Mouse (Mus musculus) embryonic facial prominence, embryonic 14.5 days (tissue): Measurements from ENCODE around the gene Mob4. TPM values are rescaled to one million over a fixed set of nuclear protein-coding genes. Genes with fewer than 3 reads are reported as not detected.
A peak's percentile ranks its signal among the peaks of the same experiment; 100 is the strongest.

ENCODE experiments used
- ATAC-seq: fragments of 200-750 bp; cut with Nextera tagmentation; 2 replicates; pipeline ENCODE4 v1.8.0; 2017; ENCODE audit warnings: low read depth, moderate number of reproducible peaks, moderate TSS enrichment
- DNase-seq: peaks from one replicate; pipeline ENCODE4 v3.0.0-alpha.2; 2015; ENCODE audit warnings: low spot score
- H3K27ac ChIP-seq: fragments of 300-500 bp; sonication (generic); replicated peaks from 2 replicates; pipeline ENCODE4 v1.5.1; 2014; ENCODE audit warnings: low read depth, mild to moderate bottlenecking, low read length, moderate library complexity
- H3K27me3 ChIP-seq: fragments of 300-500 bp; sonication (generic); replicated peaks from 2 replicates; pipeline ENCODE4 v1.6.1; 2014; ENCODE audit warnings: low read length; ENCODE audit not compliant: control insufficient read depth, insufficient read depth
- H3K36me3 ChIP-seq: fragments of 300-500 bp; sonication (generic); 2 replicates; pipeline ENCODE4 v1.6.1; 2014; ENCODE audit warnings: low read length, mixed read lengths; ENCODE audit not compliant: control insufficient read depth, insufficient read depth
- H3K4me1 ChIP-seq: fragments of 300-500 bp; sonication (generic); 2 replicates; pipeline ENCODE4 v1.6.1; 2014; ENCODE audit warnings: antibody characterized with exemption, low read length; ENCODE audit not compliant: control insufficient read depth, insufficient read depth
- H3K4me2 ChIP-seq: fragments of 300-500 bp; sonication (generic); 2 replicates; pipeline ENCODE4 v1.6.1; 2014; ENCODE audit warnings: low read depth, mild to moderate bottlenecking, low read length, moderate library complexity, mixed read lengths
- H3K4me3 ChIP-seq: fragments of 300-500 bp; sonication (generic); 2 replicates; pipeline ENCODE4 v1.5.1; 2014; ENCODE audit warnings: low read depth, mild to moderate bottlenecking, low read length
- H3K9ac ChIP-seq: fragments of 300-500 bp; sonication (generic); 2 replicates; pipeline ENCODE4 v1.6.1; 2014; ENCODE audit warnings: low read depth, mild to moderate bottlenecking, low read length, moderate library complexity, mixed read lengths
- H3K9me3 ChIP-seq: fragments of 300-500 bp; sonication (generic); 2 replicates; pipeline ENCODE4 v1.6.1; 2016; ENCODE audit warnings: low read length; ENCODE audit not compliant: control insufficient read depth
- WGBS: fragments of 180-500 bp; shearing (Covaris S2); extraction: QIAGEN DNeasy Blood & Tissue Kit; methylation state at CpG from one replicate; pipeline ENCODE4 v1.1.7; 2014; 5-methylcytosine and 5-hydroxymethylcytosine counted together
- polyA plus RNA-seq: library from polyadenylated mRNA; unstranded; fragments of >200 nt; fragmentation: Nextera tagmentation; extraction: Ambion mirVana; gene quantifications from 2 replicates; pipeline ENCODE4 v1.2.1, GENCODE M21; 2014

Gene Mob4
- polyA plus RNA-seq, 1 experiment from 2014 or later, result 122 TPM

DNA sequence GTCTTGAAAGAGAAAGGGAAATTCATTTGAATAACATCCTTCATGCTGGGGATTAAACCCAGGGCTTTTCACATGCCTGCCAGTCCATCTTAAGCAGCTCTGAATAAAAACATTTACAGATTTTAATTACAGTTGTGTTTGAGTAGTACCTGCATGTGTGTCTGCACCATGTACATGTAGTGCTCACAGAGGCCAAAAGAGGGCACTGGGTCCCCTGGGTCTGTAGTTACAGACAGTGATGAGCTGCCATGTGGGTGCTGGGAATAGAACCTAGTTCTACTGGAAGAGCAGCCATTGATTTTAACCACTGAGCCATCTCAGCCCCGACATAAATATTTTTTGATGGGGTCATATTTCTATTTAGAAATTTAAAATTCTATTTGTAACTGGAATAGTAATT lies 4.8 kb downstream of the Mob4 start:
- Histone ChIP-seq H3K9ac (no peak overlapping the region), H3K4me2 (no peak overlapping the region), H3K4me1 (peaks cover 14% of the 10 kb centered on the region), H3K4me3 (no peak overlapping the region), H3K9me3 (no peaks in the 10 kb centered on the region), H3K36me3 (peaks cover 27% of the 10 kb centered on the region), H3K27me3 (no peaks in the 10 kb centered on the region), H3K27ac (no peak overlapping the region)
- DNase-seq, result no peak
- WGBS, result 95% methylated on average over 1 of the region's 1 CpGs
- no peak for ATAC-seq

DNA sequence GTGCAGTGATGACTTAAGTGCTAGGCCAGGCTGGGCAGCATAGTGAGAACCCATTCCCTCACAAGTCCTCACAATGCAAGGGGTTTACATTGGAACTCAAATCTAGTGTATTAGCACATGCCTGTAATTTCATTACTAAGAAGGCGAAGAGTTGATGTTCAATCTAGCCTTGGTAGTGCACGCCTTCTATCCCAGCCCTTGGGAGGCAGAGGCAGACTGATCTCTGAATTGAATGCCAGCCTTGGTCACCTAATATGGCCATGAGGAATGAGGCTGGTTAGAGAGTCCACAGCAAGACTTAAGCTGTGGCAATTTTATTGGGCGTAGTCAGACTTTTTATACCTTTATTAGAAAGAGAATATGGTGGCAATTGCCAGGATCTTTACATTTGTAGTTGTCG lies 13.3 kb downstream of the Mob4 start:
- Histone ChIP-seq H3K27me3 (no peaks in the 10 kb centered on the region), H3K36me3 (peaks cover 59% of the 10 kb centered on the region), H3K4me1 (no peaks in the 10 kb centered on the region), H3K9ac (no peak overlapping the region), H3K9me3 (0 out of 2 replicates have a peak, but pooled peaks cover 3% of the 10 kb centered on the region), H3K4me2 (no peak overlapping the region), H3K4me3 (no peak overlapping the region), H3K27ac (no peak overlapping the region)
- DNase-seq (no peak), ATAC-seq (no peak)
- WGBS, result 92% methylated on average over 4 of the region's 4 CpGs

GRCm38 (mm10) chr1:55145556-55145955 lies 14.5 kb downstream of the Mob4 start:
- no peak for ATAC-seq
- DNase-seq, result no peak

GRCm38 (mm10) chr1:55157329-55157728 lies 26.3 kb downstream of the Mob4 start:
- Histone ChIP-seq H3K27me3 (no peaks in the 10 kb centered on the region), H3K9ac (no peak overlapping the region), H3K4me2 (no peak overlapping the region), H3K9me3 (no peaks in the 10 kb centered on the region), H3K27ac (no peak overlapping the region), H3K4me3 (no peak overlapping the region), H3K36me3 (peaks cover 50% of the 10 kb centered on the region), H3K4me1 (no peaks in the 10 kb centered on the region)
- DNase-seq (no peak), ATAC-seq (no peak)
- WGBS, result 96% methylated on average over 4 of the region's 4 CpGs

More at GRCm38 (mm10) chr1:55145556-55145955, 14.5 kb downstream of the Mob4 start:
- Histone ChIP-seq H3K4me3 (no peak overlapping the region), H3K4me1 (no peaks in the 10 kb centered on the region), H3K27ac (no peak overlapping the region), H3K9ac (no peak overlapping the region), H3K9me3 (0 out of 2 replicates have a peak, but pooled peaks cover 3% of the 10 kb centered on the region), H3K27me3 (no peaks in the 10 kb centered on the region), H3K36me3 (peaks cover 58% of the 10 kb centered on the region), H3K4me2 (no peak overlapping the region)
- WGBS, result 97% methylated on average over 7 of the region's 7 CpGs

GRCm38 (mm10) chr1:55158211-55158610 lies 27.2 kb downstream of the Mob4 start:
- WGBS, result 89% methylated on average over 3 of the region's 3 CpGs

DNA sequence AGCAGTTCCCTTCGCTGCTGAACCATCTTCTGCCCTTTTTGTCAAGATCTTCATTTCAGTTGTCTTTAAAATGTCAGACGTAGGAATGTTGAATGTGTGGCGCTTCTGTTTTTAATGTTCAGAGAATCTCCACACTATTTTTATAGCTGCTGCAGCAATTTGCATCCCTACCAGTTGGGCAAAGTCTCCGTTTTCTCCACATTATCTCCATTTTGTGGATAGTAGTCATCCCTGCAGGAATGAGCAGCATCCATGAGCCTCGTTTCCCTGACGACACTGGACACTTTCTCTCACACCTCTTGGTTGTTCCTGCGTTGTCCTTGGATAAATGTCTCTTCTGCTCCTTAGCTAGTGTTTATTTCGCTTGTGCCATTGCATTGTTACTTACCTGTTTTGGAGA lies 27.8 kb downstream of the Mob4 start:
- H3K4me1 ChIP-seq, result no peaks in the 10 kb centered on the region
- no peaks in the 10 kb centered on the region for H3K27me3 ChIP-seq
- ATAC-seq (no peak), DNase-seq (no peak)
- 93% methylated on average over 8 of the region's 8 CpGs for WGBS
- no peaks in the 10 kb centered on the region for H3K9me3 ChIP-seq
- no peak overlapping the region for H3K9ac ChIP-seq
- no peak overlapping the region for H3K4me2 ChIP-seq
- H3K4me3 ChIP-seq, result no peak overlapping the region
- no peak overlapping the region for H3K27ac ChIP-seq
- peaks cover 40% of the 10 kb centered on the region for H3K36me3 ChIP-seq

More at GRCm38 (mm10) chr1:55158211-55158610, 27.2 kb downstream of the Mob4 start:
- Histone ChIP-seq H3K27me3 (no peaks in the 10 kb centered on the region), H3K27ac (no peak overlapping the region), H3K9ac (no peak overlapping the region), H3K9me3 (no peaks in the 10 kb centered on the region), H3K36me3 (peaks cover 42% of the 10 kb centered on the region), H3K4me2 (no peak overlapping the region), H3K4me1 (no peaks in the 10 kb centered on the region), H3K4me3 (no peak overlapping the region)
- DNase-seq (no peak), ATAC-seq (no peak)

GRCm38 (mm10) chr1:55160218-55160617 lies 29.2 kb downstream of the Mob4 start:
- WGBS, result 93% methylated on average over 3 of the region's 3 CpGs
- Histone ChIP-seq H3K9ac (no peak overlapping the region), H3K9me3 (no peaks in the 10 kb centered on the region), H3K4me3 (no peak overlapping the region), H3K27ac (no peak overlapping the region), H3K4me1 (no peaks in the 10 kb centered on the region), H3K36me3 (peaks cover 28% of the 10 kb centered on the region), H3K4me2 (no peak overlapping the region), H3K27me3 (no peaks in the 10 kb centered on the region)
- no peak for DNase-seq
- ATAC-seq, result no peak

GRCm38 (mm10) chr1:55160831-55161638 lies 30.0 kb downstream of the Mob4 start:
- Histone ChIP-seq H3K27ac (no peak overlapping the region), H3K4me1 (no peaks in the 10 kb centered on the region), H3K36me3 (peaks cover 20% of the 10 kb centered on the region), H3K9me3 (no peaks in the 10 kb centered on the region), H3K4me3 (no peak overlapping the region), H3K9ac (no peak overlapping the region), H3K27me3 (no peaks in the 10 kb centered on the region), H3K4me2 (no peak overlapping the region)
- ATAC-seq (peak; percentile 54), DNase-seq (peak; percentile 62)
- WGBS, result 83% methylated on average over 17 of the region's 17 CpGs

DNA sequence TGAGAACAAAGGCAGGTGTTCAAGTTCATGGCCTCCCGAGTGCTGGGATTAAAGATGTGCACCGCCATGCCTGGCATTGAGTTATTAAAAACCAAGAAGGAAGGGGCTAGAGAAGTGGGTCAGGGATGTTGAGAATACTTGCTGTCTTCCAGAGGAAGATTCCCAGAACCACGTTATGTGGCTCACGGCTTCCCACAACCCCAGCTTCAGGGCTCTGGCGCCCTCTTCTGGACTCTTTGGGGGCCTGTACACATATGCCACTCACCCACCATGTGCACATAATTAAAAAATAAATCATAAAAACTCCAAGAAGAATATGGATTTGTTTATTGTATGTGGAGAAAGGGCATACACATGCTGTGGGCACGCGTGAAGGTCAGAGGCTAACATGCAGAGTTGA lies 30.9 kb downstream of the Mob4 start:
- H3K27ac ChIP-seq, result no peak overlapping the region; the same call in 1 of the 2 replicates
- H3K4me3 ChIP-seq, result no peak overlapping the region
- WGBS, result 69% methylated on average over 7 of the region's 7 CpGs
- H3K4me2 ChIP-seq, result no peak overlapping the region
- H3K36me3 ChIP-seq, result peaks cover 11% of the 10 kb centered on the region
- H3K9ac ChIP-seq, result no peak overlapping the region
- DNase-seq (no peak), ATAC-seq (no peak)
- H3K27me3 ChIP-seq, result no peaks in the 10 kb centered on the region
- no peaks in the 10 kb centered on the region for H3K4me1 ChIP-seq
- no peaks in the 10 kb centered on the region for H3K9me3 ChIP-seq
